Mouse (Mus musculus): Measurements from ENCODE around the gene Arl15. TPM values are rescaled to one million over a fixed set of nuclear protein-coding genes. Genes with fewer than 3 reads are reported as not detected.

Gene Arl15
- polyA plus RNA-seq, 1 experiment from 2014 or later, result 6.7 TPM

- Histone ChIP-seq H3K4me2 (replicated peaks) (no peak overlapping the region), H3K9me3 (no peaks in the 10 kb centered on the region), H3K27ac (no peak overlapping the region), H3K27me3 (replicated peaks) (no peaks in the 10 kb centered on the region), H3K9ac (no peak overlapping the region), H3K4me1 (replicated peaks) (no peaks in the 10 kb centered on the region), H3K36me3 (no peaks in the 10 kb centered on the region), H3K4me3 (replicated peaks) (no peak overlapping the region)
- ATAC-seq, result no peak
- WGBS, result 73% methylated on average over 13 of the region's 13 CpGs
Measured at GRCm38 (mm10) chr13:113854551-113855312, 60.4 kb downstream of the Arl15 start.

- Histone ChIP-seq H3K9me3 (no peaks in the 10 kb centered on the region), H3K27ac (no peak overlapping the region), H3K4me3 (replicated peaks) (no peak overlapping the region), H3K36me3 (no peaks in the 10 kb centered on the region), H3K9ac (no peak overlapping the region), H3K4me1 (replicated peaks) (no peaks in the 10 kb centered on the region), H3K27me3 (replicated peaks) (no peaks in the 10 kb centered on the region), H3K4me2 (replicated peaks) (no peak overlapping the region)
- WGBS, result 71% methylated on average over 4 of the region's 4 CpGs
- ATAC-seq, result no peak
Measured at GRCm38 (mm10) chr13:113856946-113857345, 62.6 kb downstream of the Arl15 start.

GRCm38 (mm10) chr13:113858667-113859391 lies 64.5 kb downstream of the Arl15 start:
- H3K9me3 ChIP-seq, result no peaks in the 10 kb centered on the region; the same call in 1 of the 2 replicates
- H3K27ac ChIP-seq, result no peak overlapping the region
- WGBS, result 69% methylated on average over 13 of the region's 13 CpGs
- H3K4me2 ChIP-seq (replicated peaks), result no peak overlapping the region
- peak; percentile 68; the same call in 1 of the 2 replicates for ATAC-seq
- no peak overlapping the region for H3K4me3 ChIP-seq (replicated peaks)
- no peaks in the 10 kb centered on the region for H3K36me3 ChIP-seq
- H3K27me3 ChIP-seq (replicated peaks), result no peaks in the 10 kb centered on the region
- no peaks in the 10 kb centered on the region for H3K4me1 ChIP-seq (replicated peaks)
- H3K9ac ChIP-seq, result no peak overlapping the region

- Histone ChIP-seq H3K27me3 (replicated peaks) (no peaks in the 10 kb centered on the region), H3K27ac (no peak overlapping the region), H3K4me2 (replicated peaks) (no peak overlapping the region), H3K4me1 (replicated peaks) (no peaks in the 10 kb centered on the region), H3K36me3 (no peaks in the 10 kb centered on the region), H3K4me3 (replicated peaks) (no peak overlapping the region), H3K9ac (no peak overlapping the region), H3K9me3 (no peaks in the 10 kb centered on the region; the same call in 1 of the 2 replicates)
- 0 out of 2 replicates have a peak, but pooled peaks have one; percentile 59 for ATAC-seq
- WGBS, result 83% methylated on average over 11 of the region's 11 CpGs
Measured at GRCm38 (mm10) chr13:113859392-113859776, 65.1 kb downstream of the Arl15 start.

GRCm38 (mm10) chr13:113860816-113861215 lies 66.5 kb downstream of the Arl15 start:
- Histone ChIP-seq H3K27ac (no peak overlapping the region), H3K4me2 (replicated peaks) (no peak overlapping the region), H3K9ac (no peak overlapping the region), H3K4me1 (replicated peaks) (no peaks in the 10 kb centered on the region), H3K4me3 (replicated peaks) (no peak overlapping the region), H3K9me3 (no peaks in the 10 kb centered on the region; the same call in 1 of the 2 replicates), H3K36me3 (no peaks in the 10 kb centered on the region), H3K27me3 (replicated peaks) (no peaks in the 10 kb centered on the region)
- whole genome bisulfite sequencing, result 84% methylated on average over 4 of the region's 4 CpGs
- ATAC-seq, result no peak

GRCm38 (mm10) chr13:113861231-113861630 lies 66.9 kb downstream of the Arl15 start:
- whole genome bisulfite sequencing, result 91% methylated on average over 9 of the region's 9 CpGs
- H3K4me1 ChIP-seq (replicated peaks), result no peaks in the 10 kb centered on the region
- H3K4me3 ChIP-seq (replicated peaks), result no peak overlapping the region
- H3K9me3 ChIP-seq, result no peaks in the 10 kb centered on the region; the same call in 1 of the 2 replicates
- H3K27ac ChIP-seq, result no peak overlapping the region
- H3K36me3 ChIP-seq, result no peaks in the 10 kb centered on the region
- no peak for ATAC-seq
- no peak overlapping the region for H3K9ac ChIP-seq
- H3K4me2 ChIP-seq (replicated peaks), result no peak overlapping the region
- no peaks in the 10 kb centered on the region for H3K27me3 ChIP-seq (replicated peaks)

- no peaks in the 10 kb centered on the region for H3K4me1 ChIP-seq (replicated peaks)
- ATAC-seq, result no peak
- no peak overlapping the region for H3K4me3 ChIP-seq (replicated peaks)
- WGBS, result 85% methylated on average over 10 of the region's 10 CpGs
- no peak overlapping the region for H3K27ac ChIP-seq
- H3K9ac ChIP-seq, result no peak overlapping the region
- no peak overlapping the region for H3K4me2 ChIP-seq (replicated peaks)
- no peaks in the 10 kb centered on the region; the same call in 1 of the 2 replicates for H3K9me3 ChIP-seq
- no peaks in the 10 kb centered on the region for H3K36me3 ChIP-seq
- no peaks in the 10 kb centered on the region for H3K27me3 ChIP-seq (replicated peaks)
Measured at GRCm38 (mm10) chr13:113862951-113863350, 68.6 kb downstream of the Arl15 start.

- no peaks in the 10 kb centered on the region for H3K36me3 ChIP-seq
- H3K9ac ChIP-seq, result no peak overlapping the region
- no peaks in the 10 kb centered on the region; the same call in 1 of the 2 replicates for H3K9me3 ChIP-seq
- H3K27me3 ChIP-seq (replicated peaks), result no peaks in the 10 kb centered on the region
- ATAC-seq, result no peak
- no peaks in the 10 kb centered on the region for H3K4me1 ChIP-seq (replicated peaks)
- no peak overlapping the region for H3K27ac ChIP-seq
- WGBS, result 62% methylated on average over 10 of the region's 10 CpGs
- H3K4me3 ChIP-seq (replicated peaks), result no peak overlapping the region
- no peak overlapping the region for H3K4me2 ChIP-seq (replicated peaks)
Measured at GRCm38 (mm10) chr13:113863688-113864087, 69.4 kb downstream of the Arl15 start.

- no peak overlapping the region for H3K27ac ChIP-seq
- H3K36me3 ChIP-seq, result no peaks in the 10 kb centered on the region
- no peak overlapping the region for H3K9ac ChIP-seq
- no peaks in the 10 kb centered on the region for H3K27me3 ChIP-seq (replicated peaks)
- H3K9me3 ChIP-seq, result no peaks in the 10 kb centered on the region; the same call in 1 of the 2 replicates
- H3K4me2 ChIP-seq (replicated peaks), result no peak overlapping the region
- no peak overlapping the region for H3K4me3 ChIP-seq (replicated peaks)
- 76% methylated on average over 7 of the region's 7 CpGs for WGBS
- no peak for ATAC-seq
- H3K4me1 ChIP-seq (replicated peaks), result no peaks in the 10 kb centered on the region
Measured at GRCm38 (mm10) chr13:113864278-113864677, 70.0 kb downstream of the Arl15 start.

GRCm38 (mm10) chr13:113864893-113865292 lies 70.6 kb downstream of the Arl15 start:
- no peak overlapping the region for H3K4me2 ChIP-seq (replicated peaks)
- no peaks in the 10 kb centered on the region for H3K4me1 ChIP-seq (replicated peaks)
- no peak overlapping the region for H3K27ac ChIP-seq
- H3K4me3 ChIP-seq (replicated peaks), result no peak overlapping the region
- no peaks in the 10 kb centered on the region for H3K27me3 ChIP-seq (replicated peaks)
- H3K9me3 ChIP-seq, result no peaks in the 10 kb centered on the region; the same call in 1 of the 2 replicates
- WGBS, result 61% methylated on average over 1 of the region's 1 CpGs
- H3K36me3 ChIP-seq, result no peaks in the 10 kb centered on the region
- 0 out of 2 replicates have a peak, but pooled peaks have one; percentile 63 for ATAC-seq
- H3K9ac ChIP-seq, result no peak overlapping the region

GRCm38 (mm10) chr13:113865378-113865777 lies 71.1 kb downstream of the Arl15 start:
- H3K36me3 ChIP-seq, result no peaks in the 10 kb centered on the region
- no peak overlapping the region for H3K9ac ChIP-seq
- H3K27me3 ChIP-seq (replicated peaks), result no peaks in the 10 kb centered on the region
- WGBS, result 67% methylated on average over 6 of the region's 6 CpGs
- no peak overlapping the region for H3K27ac ChIP-seq
- H3K4me2 ChIP-seq (replicated peaks), result no peak overlapping the region
- no peaks in the 10 kb centered on the region; the same call in 1 of the 2 replicates for H3K9me3 ChIP-seq
- H3K4me1 ChIP-seq (replicated peaks), result no peaks in the 10 kb centered on the region
- no peak overlapping the region for H3K4me3 ChIP-seq (replicated peaks)
- no peak for ATAC-seq

GRCm38 (mm10) chr13:113865806-113866205 lies 71.5 kb downstream of the Arl15 start:
- no peak overlapping the region for H3K4me2 ChIP-seq (replicated peaks)

More at GRCm38 (mm10) chr13:113865806-113866205, 71.5 kb downstream of the Arl15 start:
- no peak overlapping the region for H3K9ac ChIP-seq
- no peak for ATAC-seq
- no peak overlapping the region for H3K4me3 ChIP-seq (replicated peaks)
- H3K27ac ChIP-seq, result no peak overlapping the region
- 42% methylated on average over 7 of the region's 7 CpGs for WGBS
- H3K27me3 ChIP-seq (replicated peaks), result no peaks in the 10 kb centered on the region
- no peaks in the 10 kb centered on the region for H3K4me1 ChIP-seq (replicated peaks)
- no peaks in the 10 kb centered on the region for H3K36me3 ChIP-seq
- no peaks in the 10 kb centered on the region; the same call in 1 of the 2 replicates for H3K9me3 ChIP-seq

Measured in intestine, embryonic 15.5 days (tissue).